Mouse (Mus musculus) kidney, postnatal 25 days (tissue): ENCODE measurements at regions not wholly inside any gene's neighbourhood (a gene's known extent, or its start where the extent isn't known, plus 50 kb on each side); places are given as distances from the start of the nearest gene placed in this dataset.
"Not testable (repeated sequence)": the region's sequence is repeated elsewhere in the genome, so short reads cannot be mapped to it uniquely, and the experiment has no call there.

Source experiments
- DNase-seq, 2 experiments: peaks; one replicate each; pipeline ENCODE4 v3.0.0; 2021; ENCODE audit warnings: mixed read lengths in 2 of 2

DNA sequence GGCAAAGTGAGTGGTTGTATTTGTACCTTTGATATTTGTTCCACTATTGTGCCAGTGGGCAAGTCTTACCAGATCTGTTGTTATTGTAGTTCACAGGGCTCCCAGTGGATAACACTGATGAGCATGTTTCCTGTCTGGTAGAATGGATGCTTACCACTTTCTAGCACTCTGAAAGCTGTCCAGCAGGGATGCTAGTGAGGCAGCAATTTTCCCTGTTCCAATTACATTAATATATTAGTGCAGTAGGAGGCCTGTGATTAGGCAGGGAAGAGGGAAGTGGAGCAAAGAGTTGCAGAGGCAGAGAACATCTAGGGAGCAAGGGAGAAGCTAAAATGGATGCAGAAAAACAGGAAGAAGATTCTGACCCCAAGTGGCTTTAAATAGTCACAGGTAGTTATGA, 348.0 kb downstream of the Adam29 start:
- peak in 1 of 2 experiments; percentile 58 for DNase-seq

DNA sequence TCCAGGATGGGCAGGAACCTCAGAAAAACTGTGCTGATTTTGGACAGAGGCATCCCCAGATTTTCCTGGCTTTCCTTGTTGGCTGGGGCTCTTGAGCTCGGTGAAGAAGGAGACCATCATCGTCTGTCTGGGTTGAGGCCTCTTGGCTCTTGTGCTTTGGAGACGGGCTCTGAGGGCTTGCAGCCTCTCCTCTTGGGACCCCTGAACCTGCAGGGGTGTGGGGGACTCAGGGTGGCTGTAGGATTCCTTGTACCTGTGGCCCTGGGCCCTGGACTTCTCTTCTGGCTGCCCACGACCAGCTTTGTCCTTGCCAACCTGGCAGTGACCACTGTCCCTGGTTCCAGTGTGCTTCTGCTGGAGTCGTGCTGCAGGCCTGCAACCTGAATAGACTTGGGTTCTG, 367.9 kb downstream of the Adam29 start:
- peak in 1 of 2 experiments; percentile 39 for DNase-seq

DNA sequence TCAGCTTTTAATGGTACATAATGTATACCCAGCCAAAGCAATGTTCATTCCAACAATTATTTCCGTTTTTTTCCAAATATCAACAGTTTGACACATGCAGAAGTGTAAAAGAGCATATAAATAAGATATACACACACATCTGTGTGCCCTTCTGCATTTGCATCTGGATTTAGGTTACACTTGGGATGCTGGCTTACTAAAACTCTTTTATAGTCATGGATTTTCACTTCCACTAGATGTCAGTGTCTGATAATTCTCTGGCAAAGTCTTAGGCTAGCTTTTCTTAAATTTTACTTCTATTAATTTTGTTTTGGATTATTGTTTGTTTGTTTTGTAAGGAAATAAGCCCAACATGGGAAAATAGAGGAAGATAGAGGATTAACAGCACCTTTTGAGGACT, 377.4 kb downstream of the Adam29 start:
- DNase-seq: not testable (repeated sequence)

DNA sequence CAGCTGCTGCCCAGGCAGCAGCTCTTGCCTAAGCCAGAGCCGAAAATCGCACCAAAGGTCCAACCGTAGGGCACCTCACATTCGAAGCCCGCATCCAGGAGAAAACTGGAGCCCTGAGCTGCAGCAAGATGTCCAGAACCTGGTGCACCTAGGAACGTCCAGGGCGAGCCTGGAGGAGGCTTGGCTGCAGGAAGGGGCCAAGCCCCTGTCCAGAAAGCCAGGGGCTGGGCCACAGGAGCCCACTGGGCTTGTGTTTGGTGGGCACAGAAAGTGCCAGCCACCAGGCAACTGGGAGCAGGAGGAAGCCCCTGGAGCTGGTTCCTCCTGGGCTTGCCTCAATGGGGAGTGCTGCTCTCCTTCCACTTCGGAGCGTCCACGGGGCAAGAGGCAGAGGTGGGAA, 387.6 kb downstream of the Adam29 start:
- DNase-seq: peak; percentile 1 to 40

DNA sequence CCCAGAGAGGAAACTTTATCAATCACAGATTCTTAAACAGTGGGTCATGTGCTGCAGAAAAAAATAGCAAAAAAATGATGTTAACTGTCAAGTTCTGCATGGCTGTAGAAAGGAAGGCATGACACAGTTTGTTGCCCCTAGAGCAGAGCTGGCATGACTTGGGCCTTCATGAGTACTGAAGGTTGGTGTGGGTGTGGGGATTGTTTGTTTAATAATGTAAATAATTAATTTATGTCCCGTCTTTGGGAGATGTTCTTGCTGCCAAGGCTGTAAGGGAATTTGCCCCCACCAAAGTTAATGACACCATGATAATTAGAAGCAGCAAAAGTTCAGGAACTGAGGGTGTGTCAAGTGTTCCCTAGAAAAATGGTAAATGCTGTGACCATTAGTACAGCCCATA, 429.4 kb downstream of the Adam29 start:
- peak; percentile 76 to 90 for DNase-seq

DNA sequence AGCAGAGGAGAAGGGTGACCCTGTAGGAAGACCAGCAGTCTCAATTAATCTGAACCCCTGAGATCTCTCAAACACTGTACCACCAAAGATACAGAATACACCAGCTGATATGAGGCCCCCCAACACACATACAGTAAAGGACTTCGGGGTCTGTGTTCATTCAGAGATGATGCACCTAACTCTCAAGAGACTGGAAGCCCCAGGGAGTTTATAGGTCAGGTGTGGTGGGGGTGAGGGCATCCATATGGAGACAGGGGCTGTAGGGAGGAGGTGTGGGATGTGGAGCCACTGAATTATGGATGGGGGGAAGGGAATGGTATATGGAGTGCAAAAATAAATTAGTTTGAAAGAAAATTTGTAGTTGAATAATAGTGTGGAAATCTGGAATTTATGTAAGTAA, 429.8 kb downstream of the Adam29 start:
- DNase-seq: peak in 1 of 2 experiments; percentile 54

DNA sequence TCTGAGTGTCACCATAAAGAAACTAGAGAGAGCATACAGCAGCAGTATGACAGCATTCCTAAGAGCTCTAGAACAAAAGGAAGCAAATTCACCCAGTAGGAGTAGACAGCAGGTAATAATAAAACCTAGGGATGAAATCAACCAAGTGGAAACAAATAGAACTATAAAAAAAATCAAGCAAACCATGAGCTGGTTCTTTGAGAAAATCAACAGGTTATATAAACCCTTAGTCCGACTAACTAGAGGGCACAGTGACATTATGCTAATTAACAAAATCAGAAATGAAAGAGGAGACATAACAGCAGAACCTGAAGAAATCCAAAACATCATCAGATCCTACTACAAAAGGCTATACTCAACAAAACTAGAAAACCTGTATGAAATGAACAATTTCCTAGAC, 434.4 kb downstream of the Adam29 start:
- no peak for DNase-seq

DNA sequence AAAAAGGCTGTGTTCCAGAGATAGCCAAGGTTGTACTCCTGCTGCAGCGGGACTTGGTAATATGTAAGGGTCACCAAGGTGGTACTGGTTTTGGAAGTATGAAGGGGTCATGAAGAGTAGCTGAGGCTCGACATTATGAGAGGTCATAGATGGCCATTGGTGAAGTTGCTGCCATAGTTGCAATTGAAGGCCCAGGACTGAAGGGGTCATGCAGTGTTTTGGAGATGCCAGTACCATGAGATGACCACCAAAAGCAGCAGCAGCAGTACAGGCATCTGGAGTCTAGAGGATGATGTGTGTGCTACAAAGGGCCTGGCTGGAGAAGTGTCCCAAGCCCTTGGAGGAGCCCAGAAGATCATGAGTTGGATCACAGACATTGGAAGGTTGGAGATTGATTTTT, 440.0 kb downstream of the Adam29 start:
- not testable (repeated sequence) for DNase-seq

DNA sequence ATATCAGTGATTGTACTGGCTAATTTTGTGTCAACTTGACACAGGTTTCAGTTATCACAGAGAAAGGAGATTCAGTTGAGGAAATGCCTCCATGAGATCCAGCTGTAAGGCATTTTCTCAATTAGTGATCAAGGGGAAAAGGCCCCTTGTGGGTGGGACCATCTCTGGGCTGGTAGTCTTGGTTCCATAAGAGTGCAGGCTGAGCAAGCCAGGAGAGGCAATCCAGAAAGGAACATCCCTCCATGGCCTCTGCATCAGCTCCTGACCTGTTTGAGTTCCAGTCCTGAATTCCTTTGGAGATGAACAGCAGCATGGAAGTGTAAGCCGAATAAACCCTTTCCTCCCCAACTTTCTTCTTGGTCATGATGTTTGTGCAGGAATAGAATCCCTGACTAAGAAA, 440.8 kb downstream of the Adam29 start:
- not testable (repeated sequence) for DNase-seq

DNA sequence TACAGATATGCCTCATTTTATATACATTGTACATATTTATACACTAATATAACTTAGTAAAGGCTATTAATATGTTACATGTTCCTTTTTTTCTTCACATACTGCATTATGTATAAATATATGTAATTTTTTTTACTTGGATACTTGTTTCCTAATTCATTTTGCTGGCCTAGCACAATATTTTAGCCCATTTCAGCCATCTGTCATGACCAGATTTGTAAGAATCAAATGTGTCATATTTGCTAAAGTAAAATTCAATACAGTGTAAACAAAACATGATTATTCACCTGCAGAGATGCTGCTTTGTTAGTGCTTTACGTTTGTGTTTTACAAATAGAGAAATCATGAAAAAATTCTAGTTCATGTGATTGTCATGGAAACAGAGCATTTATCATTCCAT, 441.3 kb downstream of the Adam29 start:
- no peak for DNase-seq

DNA sequence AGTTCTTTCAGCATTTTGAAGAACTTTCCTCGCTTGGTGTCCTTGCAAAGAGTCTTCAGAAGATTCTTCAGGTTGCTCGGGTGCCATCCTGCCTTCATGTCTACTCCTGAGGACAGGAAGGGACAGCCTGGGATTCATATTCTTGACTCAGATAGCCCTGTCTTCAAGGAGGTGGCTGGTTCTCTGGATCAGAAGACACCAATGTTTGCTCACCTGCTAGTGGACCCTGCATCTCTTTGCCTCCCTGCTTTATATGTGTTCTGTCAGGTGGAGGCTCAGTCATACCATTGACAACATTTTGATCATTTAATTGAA, 441.9 kb downstream of the Adam29 start:
- no peak for DNase-seq

DNA sequence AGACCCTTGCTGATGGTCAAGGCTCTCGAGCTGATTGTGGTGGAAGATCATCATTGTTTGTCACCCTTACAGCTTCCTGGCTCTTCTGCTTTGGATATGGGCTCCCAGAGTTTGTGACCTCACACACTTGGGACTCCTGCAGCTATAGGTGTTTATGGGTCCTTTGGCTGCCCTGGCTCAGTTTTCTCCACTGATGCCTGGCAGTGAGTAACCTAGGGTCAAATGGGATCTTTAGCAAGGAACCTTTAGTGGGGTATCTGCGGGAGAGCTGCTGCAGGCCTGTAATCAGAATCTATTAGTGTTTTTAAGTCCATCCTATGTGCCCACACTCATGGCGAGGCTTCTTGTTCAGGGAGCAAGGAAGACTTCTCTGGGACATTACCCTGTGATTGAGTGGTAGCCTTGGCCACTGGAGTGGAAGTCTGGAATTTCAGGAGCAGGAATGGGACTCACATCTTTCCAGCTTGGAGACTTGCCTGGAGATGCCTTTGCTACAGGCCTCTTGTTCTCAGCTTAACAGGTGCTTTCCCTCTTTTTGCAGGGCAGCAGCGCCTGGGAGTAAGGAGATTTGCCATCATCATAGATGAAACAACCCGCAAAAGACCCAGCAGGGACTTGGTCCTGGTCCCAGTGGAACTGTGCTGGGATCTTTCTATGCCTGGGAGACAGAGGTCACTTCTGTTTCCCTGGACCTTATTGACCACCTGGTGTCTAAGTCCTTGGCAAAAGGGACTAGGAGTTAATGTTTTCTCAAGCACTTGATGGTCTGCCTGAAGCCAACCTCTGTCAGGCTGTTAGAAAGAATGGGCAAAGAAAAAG, 442.5 kb downstream of the Adam29 start:
- peak; percentile 67 to 86 for DNase-seq

DNA sequence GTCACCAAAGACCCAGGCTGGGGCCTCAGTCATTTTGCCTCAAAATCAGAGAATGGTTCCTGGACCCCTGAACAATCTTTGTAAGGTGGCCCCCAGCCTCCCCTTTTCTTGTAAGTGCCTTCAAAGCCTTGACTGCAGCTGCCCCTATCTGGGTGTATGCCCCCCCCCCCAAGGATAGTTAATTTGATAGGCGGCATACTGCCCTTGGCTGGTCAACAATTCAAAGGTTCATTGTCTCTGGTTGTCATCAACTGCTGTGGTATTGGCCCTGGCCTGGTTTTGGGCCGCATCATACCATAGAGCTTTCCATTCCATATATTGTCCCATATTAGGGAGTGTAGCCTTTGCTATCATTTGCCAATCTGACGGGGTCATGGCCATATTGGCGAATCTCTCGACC, 446.0 kb downstream of the Adam29 start:
- not testable (repeated sequence) for DNase-seq

DNA sequence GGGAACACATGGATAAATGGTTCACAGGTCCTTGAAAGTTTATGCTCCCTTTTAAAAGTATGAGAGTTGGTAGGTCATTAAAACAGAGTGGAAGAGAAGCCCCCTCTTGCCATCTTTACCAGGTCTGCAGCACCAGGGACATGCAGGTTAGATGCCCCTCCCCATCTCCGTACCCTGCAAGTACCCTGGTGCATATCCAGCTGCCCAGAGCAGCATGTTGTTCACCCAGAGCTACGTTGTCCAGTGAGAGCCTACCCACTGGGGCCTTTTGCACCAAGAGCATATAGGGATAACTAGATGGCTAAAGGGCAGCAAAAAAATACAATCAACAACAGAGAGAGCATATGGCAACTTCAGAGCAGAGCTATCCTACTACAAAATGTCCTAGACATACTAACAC, 449.3 kb downstream of the Adam29 start:
- DNase-seq: peak in 1 of 2 experiments; percentile 35
